Mouse (Mus musculus) thymus, adult 2 months (tissue): ENCODE measurements around the gene Sox9.

Experiments used
- CTCF ChIP-seq: fragments of 200-500 bp; IDR thresholded peaks from 2 replicates; pipeline ENCODE4 v1.5.1; 2012; ENCODE audit warnings: mild to moderate bottlenecking, control low read depth, low read length, moderate library complexity, borderline replicate concordance; ENCODE audit not compliant: control insufficient read depth, poor library complexity, insufficient read depth; ENCODE audit errors: extremely low read depth
- POLR2A ChIP-seq: fragments of 200-500 bp; IDR thresholded peaks from 2 replicates; pipeline ENCODE4 v1.6.1; 2012; ENCODE audit warnings: mild to moderate bottlenecking, low read length, control low read depth, moderate library complexity; ENCODE audit not compliant: control insufficient read depth, poor library complexity, insufficient read depth; ENCODE audit errors: extremely low read depth

DNA sequence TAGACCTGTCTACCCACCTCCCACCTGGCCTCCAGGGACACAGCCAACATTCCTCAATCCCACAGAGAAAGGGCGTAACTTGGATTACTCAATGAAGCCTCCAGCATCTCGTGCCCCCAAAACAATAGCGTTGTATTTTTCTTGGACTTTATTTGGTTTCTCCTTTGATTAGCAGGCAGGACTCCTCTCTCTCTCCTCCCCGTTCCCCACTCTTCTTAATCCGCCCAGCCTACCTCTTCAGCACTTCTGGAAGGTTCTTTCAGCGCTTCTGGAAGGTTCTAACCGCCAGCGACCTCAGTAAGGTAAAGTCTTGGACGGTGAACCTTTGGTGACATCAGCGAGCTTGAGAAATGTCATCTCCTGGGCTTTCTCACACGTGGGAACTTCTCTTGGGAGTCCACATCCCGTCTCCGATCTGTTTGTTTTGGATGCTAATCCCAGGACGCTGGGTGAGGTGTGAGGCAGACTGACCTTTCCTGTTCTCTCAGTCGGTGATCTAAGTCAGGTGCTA is 14.4 kb upstream of the Sox9 start:
- TF ChIP-seq CTCF (no peak), POLR2A (no peak)
